12 mouse cellular contexts compared by ENCODE assay signal in genomic region chr11:18879456-18879818, GRCm38 (mm10).
DNase-seq lines count a peak whose midpoint lies in the region; ATAC-seq lines count a peak whose summit lies in the region.
"Had no signal": no experiment of that assay in that cellular context is flagged by ENCODE, and none has a peak within 500 bp of the region (broad histone marks: within the 10 kb centered on the region; RNA-seq: fewer than 3 reads in every experiment).

No protein-coding gene starts in this region.

- H3K27ac ChIP-seq in heart, embryonic 12.5 days (ENCODE audit: poor library complexity, severe bottlenecking), result peak overlapping the region; percentile 76
- H3K27ac ChIP-seq in midbrain, embryonic 10.5 days (replicated peaks), result peak overlapping the region; percentile 87
- H3K27ac ChIP-seq in midbrain, embryonic 15.5 days, result no peak overlapping the region
- H3K27ac ChIP-seq in intestine, embryonic 15.5 days, result peak overlapping the region; percentile 44; the same call in 1 of the 2 replicates
- H3K27ac ChIP-seq in stomach, embryonic 15.5 days, result peak overlapping the region; percentile 95; the same call in 1 of the 2 replicates

- peaks cover 28% of the 10 kb centered on the region for H3K36me3 ChIP-seq in heart, embryonic 12.5 days
- H3K36me3 ChIP-seq in midbrain, embryonic 10.5 days, result peaks cover 4% of the 10 kb centered on the region; the same call in 1 of the 2 replicates
- no peaks in the 10 kb centered on the region for H3K36me3 ChIP-seq in midbrain, embryonic 15.5 days (replicated peaks)
- H3K36me3 ChIP-seq in intestine, embryonic 15.5 days, result no peaks in the 10 kb centered on the region
- H3K36me3 ChIP-seq in stomach, embryonic 15.5 days, result no peaks in the 10 kb centered on the region

- H3K9ac ChIP-seq in heart, embryonic 12.5 days, result peak overlapping the region; percentile 79
- H3K9ac ChIP-seq in midbrain, embryonic 15.5 days, result no peak overlapping the region
- H3K9ac ChIP-seq in intestine, embryonic 15.5 days, result no peak overlapping the region
- H3K9ac ChIP-seq in stomach, embryonic 15.5 days, result no peak overlapping the region

- peaks cover 25% of the 10 kb centered on the region for H3K4me1 ChIP-seq in heart, embryonic 12.5 days (replicated peaks)
- H3K4me1 ChIP-seq in midbrain, embryonic 10.5 days, result peaks cover 89% of the 10 kb centered on the region
- peaks cover 42% of the 10 kb centered on the region for H3K4me1 ChIP-seq in midbrain, embryonic 15.5 days
- peaks cover 18% of the 10 kb centered on the region for H3K4me1 ChIP-seq in intestine, embryonic 15.5 days (replicated peaks)
- H3K4me1 ChIP-seq in stomach, embryonic 15.5 days, result peaks cover 22% of the 10 kb centered on the region

- H3K4me3 ChIP-seq in heart, embryonic 12.5 days, result peak overlapping the region; percentile 56; the same call in 1 of the 2 replicates
- peak overlapping the region; percentile 59 for H3K4me3 ChIP-seq in midbrain, embryonic 10.5 days
- no peak overlapping the region for H3K4me3 ChIP-seq in midbrain, embryonic 15.5 days
- H3K4me3 ChIP-seq in intestine, embryonic 15.5 days (replicated peaks), result no peak overlapping the region
- no peak overlapping the region for H3K4me3 ChIP-seq in stomach, embryonic 15.5 days (replicated peaks)

- no peaks in the 10 kb centered on the region for H3K27me3 ChIP-seq in heart, embryonic 12.5 days (replicated peaks)
- peaks cover 47% of the 10 kb centered on the region for H3K27me3 ChIP-seq in midbrain, embryonic 10.5 days (ENCODE audit: low read depth, poor library complexity, severe bottlenecking)
- H3K27me3 ChIP-seq in midbrain, embryonic 15.5 days (replicated peaks), result peaks cover 27% of the 10 kb centered on the region
- 0 out of 2 replicates have a peak, but pooled peaks cover 4% of the 10 kb centered on the region for H3K27me3 ChIP-seq in intestine, embryonic 15.5 days (replicated peaks)
- no peaks in the 10 kb centered on the region for H3K27me3 ChIP-seq in stomach, embryonic 15.5 days (replicated peaks)
- H3K27me3 ChIP-seq: CH12.LX had no signal

- H3K4me2 ChIP-seq in heart, embryonic 12.5 days, result peak overlapping the region; percentile 92
- H3K4me2 ChIP-seq in midbrain, embryonic 15.5 days, result no peak overlapping the region
- peak overlapping the region; percentile 83 for H3K4me2 ChIP-seq in intestine, embryonic 15.5 days (replicated peaks)
- H3K4me2 ChIP-seq in stomach, embryonic 15.5 days, result peak overlapping the region; percentile 86

- ATAC-seq in heart, embryonic 12.5 days (ENCODE audit: insufficient number of reproducible peaks, low FRiP score), result no peak
- ATAC-seq in midbrain, embryonic 15.5 days (replicated peaks), result no peak
- no peak for ATAC-seq in intestine, embryonic 15.5 days
- ATAC-seq in stomach, embryonic 15.5 days (ENCODE audit: insufficient read depth, low FRiP score, low read depth), result no peak
- ATAC-seq in erythroblast, adult 5-6 weeks (replicated peaks; ENCODE audit: low FRiP score, poor library complexity, severe bottlenecking), result no peak

- no peak for DNase-seq in heart, adult 9 months (ENCODE audit: low spot score in 2 of 2)
- peak; percentile 18 for DNase-seq in midbrain, embryonic 10.5 days (ENCODE audit: low spot score)
- DNase-seq in ovary, postnatal 14 days (ENCODE audit: low spot score), result no peak
- DNase-seq: cerebellum, adult 11-12 months; layer of hippocampus, postnatal 36 days; lung, postnatal 10 days had no signal

- H3K9me3 ChIP-seq in heart, embryonic 12.5 days (replicated peaks), result no peaks in the 10 kb centered on the region
- H3K9me3 ChIP-seq in midbrain, embryonic 10.5 days (replicated peaks), result no peaks in the 10 kb centered on the region
- H3K9me3 ChIP-seq in midbrain, embryonic 15.5 days, result no peaks in the 10 kb centered on the region
- H3K9me3 ChIP-seq in intestine, embryonic 15.5 days, result no peaks in the 10 kb centered on the region
- no peaks in the 10 kb centered on the region for H3K9me3 ChIP-seq in stomach, embryonic 15.5 days

- WGBS in heart, embryonic 12.5 days, result 0% methylated on average over 1 of the region's 1 CpGs
- whole genome bisulfite sequencing in midbrain, embryonic 10.5 days, result 0% methylated on average over 1 of the region's 1 CpGs
- WGBS in midbrain, embryonic 15.5 days, result 0% methylated on average over 1 of the region's 1 CpGs
- WGBS in intestine, embryonic 15.5 days, result 0% methylated on average over 1 of the region's 1 CpGs
- 0% methylated on average over 1 of the region's 1 CpGs for WGBS in stomach, embryonic 15.5 days

Comparison
In these comparisons a context has a peak if more than half of its experiments do, and no peak if none do; other contexts are left out.
1. H3K4me3 ChIP-seq: peak in heart, embryonic 12.5 days (single experiment) and midbrain, embryonic 10.5 days (single experiment); none in midbrain, embryonic 15.5 days (single experiment), intestine, embryonic 15.5 days (single experiment) and stomach, embryonic 15.5 days (single experiment).